Mouse (Mus musculus) kidney, postnatal 0 days (tissue): ENCODE measurements around the gene Abcd2. TPM values are rescaled to one million over a fixed set of nuclear protein-coding genes. Genes with fewer than 3 reads are reported as not detected.

Experiments used
- ATAC-seq: fragments of 200-750 bp; cut with Nextera tagmentation; replicated peaks from 2 replicates; pipeline ENCODE4 v1.8.0; 2017; ENCODE audit warnings: low read depth, moderate number of reproducible peaks, moderate TSS enrichment, moderate library complexity; ENCODE audit not compliant: low FRiP score
- DNase-seq: peaks from one replicate; pipeline ENCODE4 v3.0.0-alpha.2; 2016; ENCODE audit warnings: low spot score
- H3K27ac ChIP-seq: fragments of 300-500 bp; sonication (generic); 2 replicates; pipeline ENCODE4 v1.5.1; 2014; ENCODE audit warnings: mild to moderate bottlenecking
- H3K27me3 ChIP-seq: fragments of 300-500 bp; sonication (generic); 2 replicates; pipeline ENCODE4 v1.6.1; 2014; ENCODE audit warnings: low read length, mixed read lengths; ENCODE audit not compliant: insufficient read depth
- H3K36me3 ChIP-seq: fragments of 300-500 bp; sonication (generic); 2 replicates; pipeline ENCODE4 v1.6.1; 2014; ENCODE audit warnings: low read length, mixed read lengths; ENCODE audit not compliant: insufficient read depth
- H3K4me1 ChIP-seq: fragments of 300-500 bp; sonication (generic); replicated peaks from 2 replicates; pipeline ENCODE4 v1.6.1; 2014; ENCODE audit warnings: antibody characterized with exemption, low read length, mixed read lengths; ENCODE audit not compliant: insufficient read depth
- H3K4me2 ChIP-seq: fragments of 300-500 bp; sonication (generic); 2 replicates; pipeline ENCODE4 v1.6.1; 2014; ENCODE audit warnings: mild to moderate bottlenecking, low read length, moderate library complexity, mixed read lengths
- H3K4me3 ChIP-seq: fragments of 300-500 bp; sonication (generic); replicated peaks from 2 replicates; pipeline ENCODE4 v1.5.1; 2014; ENCODE audit warnings: low read depth, low read length
- H3K9ac ChIP-seq: fragments of 300-500 bp; sonication (generic); 2 replicates; pipeline ENCODE4 v1.6.1; 2014; ENCODE audit warnings: low read depth, low read length
- H3K9me3 ChIP-seq: fragments of 300-500 bp; sonication (generic); replicated peaks from 2 replicates; pipeline ENCODE4 v1.6.1; 2016; ENCODE audit warnings: low read length, inconsistent platforms, mixed read lengths
- CTCF ChIP-seq: IDR thresholded peaks from 2 replicates; pipeline ENCODE4 v1.5.1; 2016; ENCODE audit warnings: antibody characterized with exemption, low read depth, mild to moderate bottlenecking, moderate library complexity
- WGBS: fragments of 180-500 bp; shearing (Covaris S2); extraction: QIAGEN DNeasy Blood & Tissue Kit; methylation state at CpG from one replicate; pipeline ENCODE4 v1.1.7; 2014; 5-methylcytosine and 5-hydroxymethylcytosine counted together
- polyA plus RNA-seq: library from polyadenylated mRNA; unstranded; fragments of >200 nt; fragmentation: Nextera tagmentation; extraction: Ambion mirVana; gene quantifications from 2 replicates; pipeline ENCODE4 v1.2.1, GENCODE M21; 2015

The Abcd2 gene
- polyA plus RNA-seq, 1 experiment from 2014 or later: 2.1 TPM

- H3K9me3 ChIP-seq: no peaks in the 10 kb centered on the region
- H3K27ac ChIP-seq: no peak overlapping the region
- no peak for TF ChIP-seq CTCF
- no peaks in the 10 kb centered on the region for H3K36me3 ChIP-seq
- H3K4me3 ChIP-seq: no peak overlapping the region
- no peak overlapping the region for H3K4me2 ChIP-seq
- no peaks in the 10 kb centered on the region for H3K27me3 ChIP-seq
- no peak for DNase-seq
- 92% methylated on average over 5 of the region's 5 CpGs for WGBS
- no peak overlapping the region for H3K9ac ChIP-seq
- no peaks in the 10 kb centered on the region for H3K4me1 ChIP-seq
- no peak for ATAC-seq
Measured at GRCm38 (mm10) chr15:91108102-91108659, 83.4 kb downstream of the Abcd2 start.

DNA sequence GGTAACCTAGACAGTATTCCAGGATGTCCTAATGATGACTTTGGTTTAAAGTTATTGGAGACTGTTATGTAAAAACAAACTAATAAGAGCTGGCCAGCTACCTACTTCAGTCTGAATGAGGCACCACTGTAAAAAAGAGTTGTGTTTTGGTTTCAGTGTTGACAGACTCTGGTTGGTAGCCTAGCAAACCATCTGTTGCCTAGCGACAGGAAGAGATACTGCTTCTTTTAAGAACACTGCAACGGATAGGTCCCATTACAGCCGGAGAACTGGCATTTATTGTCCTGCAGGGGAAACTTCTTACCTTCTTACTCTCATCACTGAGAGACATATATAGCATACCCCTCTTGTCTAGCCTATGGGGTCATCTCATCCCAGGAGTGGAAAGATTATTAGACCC is 86.7 kb downstream of the Abcd2 start:
- TF ChIP-seq CTCF: no peak
- Histone ChIP-seq H3K4me2 (no peak overlapping the region), H3K27ac (no peak overlapping the region), H3K27me3 (no peaks in the 10 kb centered on the region), H3K36me3 (no peaks in the 10 kb centered on the region), H3K9ac (no peak overlapping the region), H3K4me1 (no peaks in the 10 kb centered on the region), H3K4me3 (no peak overlapping the region), H3K9me3 (no peaks in the 10 kb centered on the region)
- DNase-seq (no peak), ATAC-seq (no peak)
- 41% methylated on average over 3 of the region's 3 CpGs for WGBS

GRCm38 (mm10) chr15:91104276-91104675 is 87.3 kb downstream of the Abcd2 start:
- no peaks in the 10 kb centered on the region for H3K36me3 ChIP-seq

DNA sequence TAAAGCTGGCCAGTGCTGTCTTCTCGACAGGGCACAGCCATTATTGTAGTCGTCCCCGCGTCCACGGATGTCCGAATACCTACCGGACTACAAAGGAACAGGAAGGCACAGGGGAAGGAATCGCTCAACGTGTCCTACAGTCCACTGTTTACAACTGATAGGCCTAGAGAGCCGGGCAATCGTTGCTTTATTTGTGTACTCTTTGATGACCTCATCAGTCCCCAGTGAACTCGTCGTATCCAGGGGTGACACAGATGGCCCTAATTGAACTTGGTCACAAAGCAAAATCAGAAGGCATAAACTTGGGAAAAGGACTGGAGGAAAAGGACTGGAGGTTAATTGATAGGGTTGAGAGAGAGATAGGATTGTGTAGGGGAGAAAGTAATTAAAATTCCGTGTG is 87.8 kb downstream of the Abcd2 start:
- no peaks in the 10 kb centered on the region for H3K9me3 ChIP-seq
- 70% methylated on average over 14 of the region's 14 CpGs for WGBS
- ATAC-seq: no peak
- no peak overlapping the region for H3K27ac ChIP-seq
- H3K4me2 ChIP-seq: no peak overlapping the region
- no peaks in the 10 kb centered on the region for H3K27me3 ChIP-seq
- DNase-seq: no peak
- H3K36me3 ChIP-seq: no peaks in the 10 kb centered on the region
- no peak for TF ChIP-seq CTCF
- no peak overlapping the region for H3K9ac ChIP-seq
- H3K4me3 ChIP-seq: no peak overlapping the region
- H3K4me1 ChIP-seq: no peaks in the 10 kb centered on the region

More at GRCm38 (mm10) chr15:91104276-91104675, 87.3 kb downstream of the Abcd2 start:
- no peaks in the 10 kb centered on the region for H3K27me3 ChIP-seq
- no peak for TF ChIP-seq CTCF
- H3K4me1 ChIP-seq: no peaks in the 10 kb centered on the region
- ATAC-seq (no peak), DNase-seq (no peak)
- H3K4me3 ChIP-seq: no peak overlapping the region
- WGBS: 74% methylated on average over 1 of the region's 1 CpGs
- no peak overlapping the region for H3K4me2 ChIP-seq
- H3K27ac ChIP-seq: no peak overlapping the region
- no peaks in the 10 kb centered on the region for H3K9me3 ChIP-seq
- H3K9ac ChIP-seq: no peak overlapping the region

DNA sequence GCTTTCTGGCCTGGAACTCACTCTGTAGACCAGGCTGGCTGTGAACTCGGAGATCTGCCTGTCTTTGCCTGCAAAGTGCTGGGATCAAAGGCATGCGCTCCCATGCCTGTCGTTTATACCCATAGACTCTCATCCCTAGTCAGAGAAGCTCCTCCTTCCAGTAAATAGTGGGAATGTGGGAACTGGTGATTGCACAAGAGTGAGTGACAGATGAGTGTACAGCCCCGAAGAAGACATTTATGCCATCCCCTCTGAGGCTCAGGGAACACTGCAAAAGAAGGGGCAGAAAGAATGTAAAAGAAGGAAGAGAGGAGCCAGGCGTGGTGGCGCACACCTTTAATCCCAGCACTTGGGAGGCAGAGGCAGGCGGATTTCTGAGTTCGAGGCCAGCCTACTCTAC is 88.3 kb downstream of the Abcd2 start:
- Histone ChIP-seq H3K27ac (no peak overlapping the region), H3K9ac (no peak overlapping the region), H3K4me1 (no peaks in the 10 kb centered on the region), H3K4me2 (no peak overlapping the region), H3K36me3 (no peaks in the 10 kb centered on the region), H3K4me3 (no peak overlapping the region), H3K27me3 (no peaks in the 10 kb centered on the region), H3K9me3 (no peaks in the 10 kb centered on the region)
- no peak for DNase-seq
- TF ChIP-seq CTCF: no peak
- ATAC-seq: no peak
- 89% methylated on average over 8 of the region's 8 CpGs for WGBS

DNA sequence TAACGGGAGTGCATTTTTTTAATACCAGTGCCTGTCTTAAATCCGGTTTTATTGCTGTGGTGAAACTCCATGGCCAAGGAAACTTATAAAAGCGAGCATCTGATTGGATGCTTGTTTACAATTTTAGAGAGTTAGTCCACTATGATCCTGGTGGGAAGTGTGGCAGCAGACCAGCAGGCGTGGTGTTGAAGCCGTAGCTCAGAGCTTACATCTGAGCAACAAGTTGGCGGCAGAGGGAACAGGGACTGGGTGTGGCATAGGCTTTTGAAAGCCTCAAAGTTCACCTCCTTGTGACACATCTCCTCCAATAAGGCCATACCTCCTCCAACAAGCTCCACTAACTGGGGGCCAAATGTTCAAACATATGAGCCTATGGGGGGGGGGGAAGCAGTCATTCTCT is 95.0 kb downstream of the Abcd2 start:
- H3K4me2 ChIP-seq: no peak overlapping the region
- no peak overlapping the region for H3K9ac ChIP-seq
- ATAC-seq (no peak), DNase-seq (no peak)
- H3K4me1 ChIP-seq: 0 out of 2 replicates have a peak, but pooled peaks cover 3% of the 10 kb centered on the region
- H3K9me3 ChIP-seq: no peaks in the 10 kb centered on the region
- TF ChIP-seq CTCF: no peak
- H3K36me3 ChIP-seq: no peaks in the 10 kb centered on the region
- no peak overlapping the region for H3K4me3 ChIP-seq
- 79% methylated on average over 6 of the region's 6 CpGs for WGBS
- H3K27ac ChIP-seq: no peak overlapping the region
- H3K27me3 ChIP-seq: no peaks in the 10 kb centered on the region

Other genes with a start within 250 kb of the Abcd2 start
- gene Kif21a, start 141.9 kb downstream of the Abcd2 start, polyA plus RNA-seq: 12.9 and 14.0 TPM in 2 replicates
- not detected in 2 replicates for gene CN725425, start 7.7 kb upstream of the Abcd2 start, polyA plus RNA-seq